Mouse (Mus musculus): ENCODE measurements around the gene Gsta2.

GRCm38 (mm10) chr9:78385893-78386292 lies 30.3 kb upstream of the Gsta2 start:
- TF ChIP-seq POLR2A (IDR thresholded peaks at IDR 0.05; ENCODE audit: extremely low read depth, insufficient read depth, low read length) (no peak), CTCF (IDR thresholded peaks at IDR 0.05; ENCODE audit: low read depth, low read length) (peak; percentile 22; the same call in 1 of the 2 replicates)
